Mouse (Mus musculus) neural tube, embryonic 10.5 days (tissue): ENCODE results near the gene Hemk1.
A peak's percentile ranks its signal among the peaks of the same experiment; 100 is the strongest.

Experiments
- DNase-seq: peaks from one replicate; pipeline ENCODE4 v3.0.0-alpha.2; 2017; ENCODE audit warnings: low spot score; ENCODE audit errors: extremely low spot score

Hemk1 gene

GRCm38 (mm10) chr9:107343146-107343943 lies 5.2 kb upstream of the Hemk1 start:
- no peak for DNase-seq

GRCm38 (mm10) chr9:107342201-107342709 lies 4.1 kb upstream of the Hemk1 start:
- no peak for DNase-seq

- DNase-seq = no peak
Observed at GRCm38 (mm10) chr9:107340911-107341645, 2.9 kb upstream of the Hemk1 start.

- DNase-seq = peak; percentile 94
Observed at GRCm38 (mm10) chr9:107340267-107340859, 2.2 kb upstream of the Hemk1 start, which contains the start of gene 6430571L13Rik. 6430571L13Rik (plus strand) TSS chr9:107340602.

- DNase-seq = no peak
Observed at GRCm38 (mm10) chr9:107336386-107336785, 1.8 kb downstream of the Hemk1 start.

GRCm38 (mm10) chr9:107335909-107336308 lies 2.2 kb downstream of the Hemk1 start:
- DNase-seq = peak; percentile 52

- DNase-seq = no peak
Observed at GRCm38 (mm10) chr9:107335046-107335445, 3.1 kb downstream of the Hemk1 start.

- DNase-seq = no peak
Observed at GRCm38 (mm10) chr9:107334356-107334755, 3.8 kb downstream of the Hemk1 start.

- DNase-seq = no peak
Observed at GRCm38 (mm10) chr9:107333686-107334085, 4.5 kb downstream of the Hemk1 start.

GRCm38 (mm10) chr9:107330791-107331190 lies 7.4 kb downstream of the Hemk1 start:
- no peak for DNase-seq

- DNase-seq = no peak
Observed at GRCm38 (mm10) chr9:107327879-107328620, 10.1 kb downstream of the Hemk1 start.

- DNase-seq = no peak
Observed at GRCm38 (mm10) chr9:107325904-107326303, 12.2 kb downstream of the Hemk1 start.

GRCm38 (mm10) chr9:107324799-107325561 lies 13.2 kb downstream of the Hemk1 start:
- DNase-seq = no peak

GRCm38 (mm10) chr9:107323558-107323957 lies 14.6 kb downstream of the Hemk1 start:
- no peak for DNase-seq

- no peak for DNase-seq
Observed at GRCm38 (mm10) chr9:107322461-107323050, 15.6 kb downstream of the Hemk1 start.

GRCm38 (mm10) chr9:107315791-107316190 lies 22.4 kb downstream of the Hemk1 start:
- no peak for DNase-seq

GRCm38 (mm10) chr9:107313926-107314325 lies 24.2 kb downstream of the Hemk1 start:
- DNase-seq = no peak

- no peak for DNase-seq
Observed at GRCm38 (mm10) chr9:107312811-107313584, 25.2 kb downstream of the Hemk1 start.

- DNase-seq = no peak
Observed at GRCm38 (mm10) chr9:107309600-107309999, 28.6 kb downstream of the Hemk1 start.
